Mouse (Mus musculus) adipocyte (in vitro differentiated cells): ENCODE measurements around the gene Epsti1.
"Not testable (repeated sequence)": the region's sequence is repeated elsewhere in the genome, so short reads cannot be mapped to it uniquely, and the experiment has no call there.

Experiments used
- DNase-seq: peaks from one replicate; pipeline ENCODE4 v3.0.0-alpha.2; 2016; ENCODE audit warnings: low spot score

Epsti1 gene

DNA sequence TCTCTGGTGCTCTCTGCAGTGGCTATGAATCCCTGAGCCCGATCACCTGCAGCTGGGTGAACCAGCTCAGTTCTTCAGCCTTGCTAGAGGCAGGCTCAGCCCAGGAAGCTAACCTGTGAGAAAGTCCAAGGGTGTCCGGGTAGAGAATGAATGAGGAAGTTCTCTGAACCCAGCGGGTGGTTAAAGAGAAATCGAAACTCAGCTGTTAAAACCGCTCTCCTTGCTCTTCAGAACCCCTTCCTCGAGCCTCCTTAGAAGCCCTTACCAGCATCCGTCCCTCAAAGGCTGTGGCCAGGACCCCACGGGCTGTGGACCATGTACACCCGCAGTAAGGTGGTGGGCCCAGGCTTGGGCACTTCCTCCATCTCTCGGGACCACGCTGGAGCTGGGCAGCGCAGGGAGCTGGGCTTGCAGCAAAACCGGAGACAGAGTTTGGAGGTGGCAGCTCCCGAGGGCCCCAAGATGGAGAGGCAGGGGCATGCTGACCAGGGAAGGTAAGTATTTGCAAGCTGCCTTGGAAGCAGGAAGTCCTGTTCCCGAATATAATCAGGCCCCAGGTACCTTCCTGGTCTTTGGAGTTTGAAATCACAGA, at the start of gene Epsti1:
TSS of gene Epsti1 (plus strand) at position 69 of the 592 bp plus-strand sequence.
- no peak for DNase-seq

DNA sequence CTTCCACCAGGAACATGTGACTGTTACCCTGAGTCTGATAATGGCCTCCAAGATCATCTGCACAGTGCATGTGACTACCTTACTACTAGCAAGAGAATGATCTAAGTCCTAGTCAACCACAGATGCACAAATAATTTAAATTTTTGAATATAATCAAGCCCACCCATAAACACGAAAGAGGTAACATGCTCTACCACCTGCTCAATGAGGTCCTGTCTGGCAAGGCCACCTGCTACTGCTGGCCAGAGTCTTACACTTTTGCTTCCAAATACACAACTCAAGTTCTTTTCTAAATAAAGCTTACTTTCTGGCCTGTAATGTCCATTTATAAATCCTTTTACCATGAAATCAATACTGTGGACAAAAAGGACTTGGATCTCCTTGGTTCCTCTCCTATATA, 44.1 kb upstream of the Epsti1 start:
- DNase-seq: no peak

- DNase-seq: no peak
These were observed 43.0 kb upstream of the Epsti1 start for GRCm38 (mm10) chr14:77860841-77861560.

DNA sequence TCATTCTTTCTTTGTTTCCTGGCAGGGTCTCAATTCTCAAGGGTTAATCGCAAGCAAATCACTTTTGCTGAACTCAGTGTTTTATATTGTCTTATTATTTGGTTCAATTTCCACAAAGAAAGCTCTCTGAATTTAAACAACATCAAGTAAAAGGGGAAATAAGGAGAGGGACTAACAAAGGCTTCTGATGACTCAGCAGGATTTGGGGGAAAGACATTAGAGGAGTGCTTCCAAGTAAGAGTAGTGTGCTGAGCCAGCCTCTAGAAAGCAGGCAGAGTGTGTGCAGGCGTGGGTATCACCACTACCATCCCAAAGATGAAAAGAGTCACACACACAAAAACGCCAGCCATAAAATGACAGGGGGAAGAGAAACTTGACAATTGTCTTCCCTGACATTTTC, 40.0 kb upstream of the Epsti1 start:
- peak; percentile 37 for DNase-seq

DNA sequence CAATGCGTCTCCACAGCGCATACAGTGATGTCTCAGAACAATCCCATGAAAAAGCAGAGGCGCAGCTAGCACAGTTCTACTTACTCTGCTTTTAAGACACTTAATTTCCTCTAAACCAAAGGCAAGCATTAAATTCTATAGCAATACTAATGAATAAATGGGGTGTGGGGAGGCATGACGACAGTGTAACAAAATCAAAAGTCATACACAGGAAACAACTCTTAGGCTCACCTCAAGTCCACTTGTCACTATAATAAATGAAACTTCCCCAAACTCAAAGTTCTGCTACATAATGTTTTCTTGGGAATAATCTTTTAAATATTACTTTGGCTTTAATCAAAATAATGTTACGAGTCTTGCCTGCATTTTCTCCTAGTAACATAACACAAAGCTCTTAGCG, 39.5 kb upstream of the Epsti1 start:
- DNase-seq: no peak

- DNase-seq: peak; percentile 28
These were observed 36.4 kb upstream of the Epsti1 start for GRCm38 (mm10) chr14:77867601-77868000.

DNA sequence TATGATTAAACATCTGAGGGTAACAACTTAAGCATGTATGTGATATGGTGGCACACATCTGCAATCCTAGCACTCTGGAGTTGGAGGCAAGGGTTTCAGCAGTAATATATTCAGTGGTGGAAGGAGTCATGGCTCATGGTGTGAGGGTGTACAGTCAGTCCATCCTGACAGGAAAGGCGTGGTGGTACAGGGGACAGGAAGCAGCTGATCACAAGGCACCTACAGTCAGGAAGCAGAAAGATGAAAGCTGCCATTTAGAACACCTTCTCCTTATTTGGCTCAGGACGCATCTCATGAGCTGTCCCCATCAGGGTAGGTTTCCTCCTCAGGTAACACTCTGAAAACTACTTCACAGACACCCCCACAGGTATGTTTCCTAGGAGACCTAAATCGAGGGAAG, 33.1 kb upstream of the Epsti1 start:
- DNase-seq: no peak

GRCm38 (mm10) chr14:77871380-77871975, 32.6 kb upstream of the Epsti1 start:
- DNase-seq: no peak

GRCm38 (mm10) chr14:77874304-77875241, 29.5 kb upstream of the Epsti1 start, which contains the start of gene Dnajc15:
TSS of gene Dnajc15 (minus strand) at chr14:77875125.
- DNase-seq: peak; percentile 79

GRCm38 (mm10) chr14:77876199-77876598, 27.8 kb upstream of the Epsti1 start:
- DNase-seq: no peak

- not testable (repeated sequence) for DNase-seq
These were observed 26.2 kb upstream of the Epsti1 start for GRCm38 (mm10) chr14:77877876-77878275.

DNA sequence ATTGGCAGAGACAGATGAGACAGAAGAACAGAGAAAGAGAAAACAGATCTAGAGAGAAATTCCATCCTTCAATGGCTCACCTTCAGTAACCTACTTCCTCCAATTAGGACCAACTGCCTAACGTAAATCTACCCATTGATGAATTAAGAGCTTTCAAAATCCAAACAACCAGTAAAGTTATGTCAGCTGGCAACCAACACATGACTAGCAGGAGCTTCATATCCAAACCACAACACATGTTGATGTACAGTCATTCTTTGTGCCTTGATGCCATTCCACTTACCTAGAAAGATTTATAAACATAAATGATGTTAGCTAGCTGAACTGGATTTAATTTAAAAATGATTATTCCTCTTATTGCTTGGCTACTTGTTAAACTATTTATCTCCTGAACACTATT, 22.0 kb upstream of the Epsti1 start:
- no peak for DNase-seq

- no peak for DNase-seq
These were observed 21.4 kb upstream of the Epsti1 start for GRCm38 (mm10) chr14:77882669-77883068.

DNA sequence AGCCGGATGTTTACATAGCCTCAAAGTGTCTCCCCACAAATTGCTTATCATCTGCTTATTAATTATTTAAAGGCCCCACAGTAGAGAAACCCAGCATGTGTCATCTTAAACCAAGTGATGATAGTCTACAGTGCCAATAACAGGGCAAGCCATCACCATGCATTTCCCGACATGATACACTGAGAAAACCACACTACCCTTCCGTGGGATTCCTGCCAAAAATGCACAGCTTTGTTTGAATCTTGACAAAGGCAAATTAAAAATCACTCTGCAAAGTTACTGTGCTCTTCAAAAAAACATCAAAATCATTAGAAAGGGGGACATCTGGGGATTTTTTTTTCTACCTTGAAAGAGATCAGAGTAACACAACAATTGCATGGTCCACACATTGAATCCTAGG, 17.7 kb upstream of the Epsti1 start:
- DNase-seq: no peak

DNA sequence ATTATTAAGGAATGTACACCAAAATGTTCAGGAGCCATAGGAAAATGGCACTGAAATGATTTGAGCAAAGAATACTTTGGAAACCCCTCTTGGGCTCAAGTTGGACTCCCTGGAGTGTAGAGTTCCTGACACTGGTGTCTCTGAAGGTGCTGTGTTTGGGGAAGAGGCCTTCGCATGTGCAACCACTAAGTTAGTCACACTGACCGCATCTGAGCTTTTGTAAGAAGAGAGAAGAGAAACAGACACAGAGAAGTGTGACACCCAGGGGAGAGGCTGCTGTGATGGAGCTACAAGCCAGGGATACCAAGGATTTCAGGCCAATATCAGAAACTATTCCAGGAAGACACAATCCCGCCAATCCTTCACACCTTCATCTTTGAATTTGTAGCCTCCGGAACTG, 17.1 kb upstream of the Epsti1 start:
- DNase-seq: no peak

DNA sequence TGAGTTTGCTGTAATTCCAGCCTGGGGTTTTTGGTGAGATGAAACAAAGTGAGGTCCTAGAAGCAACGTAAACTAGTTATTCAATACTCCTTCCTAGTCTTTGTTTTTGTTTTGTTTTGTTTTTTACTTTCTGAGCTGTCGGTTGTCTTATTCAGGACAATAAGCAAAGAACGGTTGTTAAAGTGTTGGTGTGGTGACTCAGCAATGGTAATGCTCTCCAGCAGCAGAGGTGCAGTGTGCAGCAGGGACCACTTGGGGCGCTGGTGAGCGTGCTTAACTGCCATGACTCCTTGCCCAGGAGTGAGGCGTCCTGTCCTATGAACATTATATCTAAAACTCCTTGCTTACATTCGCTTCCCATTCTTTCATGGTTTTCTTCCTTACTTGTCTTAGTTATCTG, 14.1 kb upstream of the Epsti1 start:
- DNase-seq: no peak

DNA sequence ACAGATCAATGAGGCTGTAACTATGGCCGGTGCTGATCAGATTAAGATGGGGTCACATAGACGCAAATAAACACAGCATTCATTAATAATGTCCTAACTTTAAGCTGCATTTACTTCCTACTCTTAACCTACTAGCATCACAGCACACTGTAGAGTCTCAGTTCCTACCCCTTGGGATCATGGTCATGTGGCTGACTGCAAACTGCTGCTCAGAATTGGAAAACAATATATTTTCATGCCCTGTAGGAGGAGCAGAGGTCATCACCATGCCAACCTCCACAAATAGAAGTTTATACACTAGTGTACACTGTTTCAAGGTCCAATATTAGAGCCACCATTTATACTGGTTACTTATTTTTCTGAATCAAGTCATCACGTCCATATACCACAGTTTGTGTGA, 8.1 kb upstream of the Epsti1 start:
- peak; percentile 60 for DNase-seq

GRCm38 (mm10) chr14:77902541-77902940, 1.5 kb upstream of the Epsti1 start:
- DNase-seq: no peak

GRCm38 (mm10) chr14:77905466-77905865, 1.4 kb downstream of the Epsti1 start:
- no peak for DNase-seq

DNA sequence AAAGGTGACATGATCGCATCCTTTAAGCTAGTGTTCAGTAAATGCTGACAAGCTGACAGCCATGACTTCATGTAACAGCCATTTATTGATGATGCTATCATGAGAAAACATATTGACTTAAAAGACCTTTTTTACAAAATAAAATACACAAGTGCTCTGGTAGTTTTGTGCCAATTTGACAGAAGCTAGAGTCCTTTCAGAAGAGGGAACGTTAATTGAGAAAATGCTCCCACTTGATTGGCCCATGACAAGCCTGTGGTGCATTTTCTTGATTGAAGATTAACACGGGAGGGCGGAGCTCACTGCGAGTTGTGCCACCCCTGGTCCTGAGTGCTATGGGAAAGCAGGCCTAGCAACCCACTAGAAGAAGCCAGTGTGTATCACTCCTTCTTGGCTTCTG, 2.5 kb downstream of the Epsti1 start:
- no peak for DNase-seq

GRCm38 (mm10) chr14:77915776-77916175, 11.7 kb downstream of the Epsti1 start:
- no peak for DNase-seq

DNA sequence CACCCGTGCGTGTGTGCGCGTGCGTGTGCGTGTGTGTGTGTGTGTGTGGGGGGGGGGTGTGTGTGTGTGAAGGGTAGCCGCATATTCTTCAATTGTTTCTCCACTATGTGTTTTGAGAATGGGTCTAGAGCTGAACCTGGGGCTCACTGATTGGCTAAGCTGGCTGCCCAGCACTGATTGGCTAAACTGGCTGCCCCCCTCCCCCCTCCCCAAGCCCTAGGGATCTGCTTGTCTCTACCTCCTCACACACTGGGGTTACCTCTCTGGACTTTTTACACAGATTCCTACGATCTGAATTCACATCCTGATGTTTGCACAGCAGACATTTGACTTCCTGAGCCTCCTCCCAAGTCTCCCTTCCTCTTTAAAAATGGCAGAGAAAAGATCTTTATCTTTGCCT, 17.6 kb downstream of the Epsti1 start:
- DNase-seq: no peak
